Mouse (Mus musculus) inflammation-experienced regulatory T-cells, adult 6 months (primary cell): ENCODE results near the gene Tmx4. TPM values are rescaled to one million over a fixed set of nuclear protein-coding genes. Genes with fewer than 3 reads are reported as not detected.
A peak's percentile ranks its signal among the peaks of the same experiment; 100 is the strongest.
"Not testable (repeated sequence)": the region's sequence is repeated elsewhere in the genome, so short reads cannot be mapped to it uniquely, and the experiment has no call there.

Source experiments
- ATAC-seq: one replicate; pipeline ENCODE4 v1.8.0; 2017
- polyA plus RNA-seq, 3 experiments: library from polyadenylated mRNA; unstranded; fragments of 100-300 nt; shearing (Covaris generic); gene quantifications; one replicate each; pipeline ENCODE4 v1.2.1; 2017

Gene Tmx4
- 10 to 100 TPM; 13.4 to 26.1 (median 15.5) TPM for polyA plus RNA-seq

- peak; percentile 95 for ATAC-seq
Observed at GRCm38 (mm10) chr2:134643514-134644300, at the start of gene Tmx4. Gene Tmx4 (minus strand): TSS chr2:134644145.

- no peak for ATAC-seq
Observed at GRCm38 (mm10) chr2:134692125-134692524, 48.2 kb upstream of the Tmx4 start.

GRCm38 (mm10) chr2:134691055-134691454, 47.1 kb upstream of the Tmx4 start:
- no peak for ATAC-seq

GRCm38 (mm10) chr2:134682326-134682725, 38.4 kb upstream of the Tmx4 start:
- ATAC-seq: no peak

- no peak for ATAC-seq
Observed at GRCm38 (mm10) chr2:134681271-134681961, 37.5 kb upstream of the Tmx4 start.

- no peak for ATAC-seq
Observed at GRCm38 (mm10) chr2:134679567-134679966, 35.6 kb upstream of the Tmx4 start.

- no peak for ATAC-seq
Observed at GRCm38 (mm10) chr2:134675465-134675864, 31.5 kb upstream of the Tmx4 start.

GRCm38 (mm10) chr2:134673604-134674003, 29.7 kb upstream of the Tmx4 start:
- ATAC-seq: no peak

- ATAC-seq: no peak
Observed at GRCm38 (mm10) chr2:134656477-134656876, 12.5 kb upstream of the Tmx4 start.

GRCm38 (mm10) chr2:134654668-134655067, 10.7 kb upstream of the Tmx4 start:
- no peak for ATAC-seq

GRCm38 (mm10) chr2:134652759-134653158, 8.8 kb upstream of the Tmx4 start:
- no peak for ATAC-seq

- no peak for ATAC-seq
Observed at GRCm38 (mm10) chr2:134648999-134649398, 5.1 kb upstream of the Tmx4 start.

GRCm38 (mm10) chr2:134645752-134646151, 1.8 kb upstream of the Tmx4 start:
- no peak for ATAC-seq

- no peak for ATAC-seq
Observed at GRCm38 (mm10) chr2:134645166-134645565, 1.2 kb upstream of the Tmx4 start.

GRCm38 (mm10) chr2:134644301-134644912, 462 bp upstream of the Tmx4 start:
- ATAC-seq: no peak

GRCm38 (mm10) chr2:134642377-134642776, 1.6 kb downstream of the Tmx4 start:
- no peak for ATAC-seq

- ATAC-seq: no peak
Observed at GRCm38 (mm10) chr2:134641372-134641771, 2.6 kb downstream of the Tmx4 start.

GRCm38 (mm10) chr2:134640398-134640797, 3.5 kb downstream of the Tmx4 start:
- no peak for ATAC-seq

- not testable (repeated sequence) for ATAC-seq
Observed at GRCm38 (mm10) chr2:134628541-134628940, 15.4 kb downstream of the Tmx4 start.

- no peak for ATAC-seq
Observed at GRCm38 (mm10) chr2:134604935-134605334, 39.0 kb downstream of the Tmx4 start.

GRCm38 (mm10) chr2:134591081-134591694, 52.8 kb downstream of the Tmx4 start:
- ATAC-seq: no peak

GRCm38 (mm10) chr2:134585243-134585642, 58.7 kb downstream of the Tmx4 start:
- no peak for ATAC-seq

- ATAC-seq: no peak
Observed at GRCm38 (mm10) chr2:134559422-134559821, 84.5 kb downstream of the Tmx4 start.
